Mouse (Mus musculus) olfactory bulb, adult 2 months (tissue): ENCODE data around the gene Galnt6.

Experiments used
- CTCF ChIP-seq: fragments of 200-500 bp; IDR thresholded peaks from 2 replicates; pipeline ENCODE4 v1.5.1; 2012; ENCODE audit warnings: low read depth, mild to moderate bottlenecking, low read length, moderate library complexity; ENCODE audit not compliant: insufficient read depth
- POLR2A ChIP-seq: fragments of 200-500 bp; IDR thresholded peaks from 2 replicates; pipeline ENCODE4 v1.6.1; 2012; ENCODE audit warnings: mild to moderate bottlenecking, low read depth, low read length, moderate library complexity; ENCODE audit not compliant: insufficient read depth

- TF ChIP-seq CTCF (no peak), POLR2A (no peak)
Observed at GRCm38 (mm10) chr15:100767851-100768250, 38.7 kb upstream of the Galnt6 start.
